Mouse (Mus musculus): ENCODE data around the gene Cntn2.

Gene Cntn2

GRCm38 (mm10) chr1:132542762-132543306 lies at the start of gene Cntn2:
Gene Cntn2, minus strand, starts transcription at chr1:132543256.
- ChIA-PET CTCF (interaction anchor here in 3 of 4 experiments (0.6 to 2.8 kb wide), 5 partner anchors 17 to 389 kb away, joined by 3 to 37 read pairs (median 4); no protein-coding TSS in a partner anchor), POLR2A (interaction anchor here in 3 of 4 experiments (0.6 to 2.0 kb wide), 8 partner anchors 8 to 106 kb away, joined by 3 to 18 read pairs (median 3); no protein-coding TSS in a partner anchor)

- POLR2A ChIA-PET, result interaction anchor here in 3 of 4 experiments (0.9 to 1.9 kb wide), 7 partner anchors 9 to 72 kb away, joined by 3 to 8 read pairs (median 6); no protein-coding TSS in a partner anchor
- CTCF ChIA-PET, result interaction anchor here (0.7 to 3.4 kb wide), 12 partner anchors 17 to 280 kb away, joined by 3 to 14 read pairs (median 4); no protein-coding TSS in a partner anchor
These were observed 49.1 kb upstream of the Cntn2 start for GRCm38 (mm10) chr1:132592145-132592544.

- POLR2A ChIA-PET, result interaction anchor here in 2 of 4 experiments (0.8 to 1.9 kb wide), 5 partner anchors 9 to 71 kb away, joined by 4 to 8 read pairs (median 6); no protein-coding TSS in a partner anchor
- CTCF ChIA-PET, result interaction anchor here (0.6 to 3.4 kb wide), 11 partner anchors 14 to 279 kb away, joined by 3 to 14 read pairs (median 5); no protein-coding TSS in a partner anchor
These were observed 48.4 kb upstream of the Cntn2 start for GRCm38 (mm10) chr1:132591399-132591930.

- CTCF ChIA-PET, result interaction anchor here in 3 of 4 experiments (0.6 to 2.8 kb wide), 10 partner anchors 22 to 501 kb away, joined by 3 to 17 read pairs (median 5); no protein-coding TSS in a partner anchor
These were observed 43.7 kb upstream of the Cntn2 start for GRCm38 (mm10) chr1:132586679-132587201.

GRCm38 (mm10) chr1:132585376-132585775 lies 42.3 kb upstream of the Cntn2 start:
- POLR2A ChIA-PET, result interaction anchor here in 1 of 4 experiments (0.7 to 2.3 kb wide), 3 partner anchors 44 to 116 kb away, joined by 3 to 10 read pairs (median 10); no protein-coding TSS in a partner anchor
- CTCF ChIA-PET, result interaction anchor here in 3 of 4 experiments (0.8 to 1.7 kb wide), 6 partner anchors 9 to 59 kb away, joined by 3 to 4 read pairs (median 3); no protein-coding TSS in a partner anchor

More at GRCm38 (mm10) chr1:132586679-132587201, 43.7 kb upstream of the Cntn2 start:
- POLR2A ChIA-PET, result interaction anchor here in 3 of 4 experiments (0.9 to 2.3 kb wide), 7 partner anchors 11 to 196 kb away, joined by 3 to 10 read pairs (median 3); partner anchors contain the start of gene Rbbp5 (in 1 of the 3)

- CTCF ChIA-PET, result interaction anchor here (0.7 to 2.1 kb wide), 10 partner anchors 12 to 371 kb away, joined by 3 to 7 read pairs (median 4); no protein-coding TSS in a partner anchor
- POLR2A ChIA-PET, result interaction anchor here in 3 of 4 experiments (0.5 to 2.3 kb wide), 13 partner anchors 8 to 348 kb away, joined by 3 to 10 read pairs (median 3); partner anchors contain the start of gene Cntn2 (in 1 of the 3)
These were observed 40.0 kb upstream of the Cntn2 start for GRCm38 (mm10) chr1:132582998-132583604.

- ChIA-PET CTCF (interaction anchor here (0.6 to 2.1 kb wide), 13 partner anchors 13 to 370 kb away, joined by 3 to 7 read pairs (median 4); no protein-coding TSS in a partner anchor), POLR2A (interaction anchor here in 3 of 4 experiments (0.7 to 2.3 kb wide), 10 partner anchors 10 to 347 kb away, joined by 3 to 8 read pairs (median 3); no protein-coding TSS in a partner anchor)
These were observed 39.1 kb upstream of the Cntn2 start for GRCm38 (mm10) chr1:132581845-132582839.

- POLR2A ChIA-PET, result interaction anchor here in 1 of 4 experiments (0.6 kb wide), 1 partner anchor 71 kb away, joined by 3 read pairs; no protein-coding TSS in a partner anchor
- CTCF ChIA-PET, result no interaction called here
These were observed 37.0 kb upstream of the Cntn2 start for GRCm38 (mm10) chr1:132580063-132580462.

GRCm38 (mm10) chr1:132576845-132577244 lies 33.8 kb upstream of the Cntn2 start:
- POLR2A ChIA-PET, result interaction anchor here in 1 of 4 experiments (0.9 kb wide), 1 partner anchor 406 kb away, joined by 6 read pairs; no protein-coding TSS in a partner anchor
- CTCF ChIA-PET, result no interaction called here

GRCm38 (mm10) chr1:132572851-132573250 lies 29.8 kb upstream of the Cntn2 start:
- ChIA-PET POLR2A (interaction anchor here in 2 of 4 experiments (1.0 to 1.6 kb wide), 4 partner anchors 10 to 60 kb away, joined by 3 to 5 read pairs (median 4); no protein-coding TSS in a partner anchor), CTCF (interaction anchor here in 3 of 4 experiments (0.5 to 1.5 kb wide), 7 partner anchors 23 to 182 kb away, joined by 3 to 5 read pairs (median 5); no protein-coding TSS in a partner anchor)

- CTCF ChIA-PET, result no interaction called here
- POLR2A ChIA-PET, result interaction anchor here in 2 of 4 experiments (1.2 to 1.6 kb wide), 2 partner anchors 11 to 16 kb away, joined by 3 to 5 read pairs; no protein-coding TSS in a partner anchor
These were observed 28.6 kb upstream of the Cntn2 start for GRCm38 (mm10) chr1:132571613-132572012.

GRCm38 (mm10) chr1:132570906-132571305 lies 27.9 kb upstream of the Cntn2 start:
- POLR2A ChIA-PET, result no interaction called here
- CTCF ChIA-PET, result no interaction called here

GRCm38 (mm10) chr1:132570068-132570780 lies 27.2 kb upstream of the Cntn2 start:
- ChIA-PET POLR2A (no interaction called here), CTCF (interaction anchor here in 2 of 4 experiments (0.7 to 1.3 kb wide), 2 partner anchors 25 to 44 kb away, joined by 3 to 4 read pairs; no protein-coding TSS in a partner anchor)

GRCm38 (mm10) chr1:132569516-132569915 lies 26.5 kb upstream of the Cntn2 start:
- ChIA-PET POLR2A (interaction anchor here in 2 of 4 experiments (0.6 to 1.6 kb wide), 5 partner anchors 13 to 315 kb away, joined by 3 to 5 read pairs (median 3); partner anchors contain the start of genes Cntn2 (in 1 of the 2) and Rbbp5 (in 1 of the 2)), CTCF (interaction anchor here in 3 of 4 experiments (0.7 to 1.3 kb wide), 3 partner anchors 25 to 148 kb away, joined by 3 to 4 read pairs (median 3); no protein-coding TSS in a partner anchor)

- POLR2A ChIA-PET, result interaction anchor here in 3 of 4 experiments (0.7 to 1.6 kb wide), 7 partner anchors 9 to 326 kb away, joined by 3 to 4 read pairs (median 3); no protein-coding TSS in a partner anchor
- CTCF ChIA-PET, result interaction anchor here in 3 of 4 experiments (0.6 to 2.2 kb wide), 4 partner anchors 42 to 46 kb away, joined by 3 to 8 read pairs (median 3); no protein-coding TSS in a partner anchor
These were observed 24.5 kb upstream of the Cntn2 start for GRCm38 (mm10) chr1:132567336-132568125.
